Mouse (Mus musculus) CH12.LX (cell line): ENCODE results near the gene Spon2. TPM values are rescaled to one million over a fixed set of nuclear protein-coding genes. Genes with fewer than 3 reads are reported as not detected.

Source experiments
- DNase-seq: peaks from one replicate; pipeline ENCODE4 v3.0.0-alpha.2; 2013; ENCODE audit errors: extremely low read depth
- H3K27ac ChIP-seq: 2 replicates; pipeline ENCODE4 v1.5.1; 2012; ENCODE audit warnings: low read depth, mild to moderate bottlenecking, control low read depth, moderate library complexity; ENCODE audit not compliant: insufficient read depth
- H3K27me3 ChIP-seq: replicated peaks from 2 replicates; pipeline ENCODE3; 2012; ENCODE audit warnings: inconsistent platforms
- H3K36me3 ChIP-seq, 2 experiments: replicated peaks in 1 of 2; 2 replicates each; pipeline versions ENCODE3 to v1.6.1; 2012; ENCODE audit warnings: inconsistent platforms in 1 of 2, low read length in 1 of 2, mild to moderate bottlenecking in 1 of 2, mixed read lengths in 1 of 2, moderate library complexity in 1 of 2; ENCODE audit not compliant: control insufficient read depth in 1 of 2, insufficient read depth in 1 of 2
- H3K4me1 ChIP-seq, 2 experiments: 2 replicates each; pipeline ENCODE4 v1.6.1; 2012; ENCODE audit warnings: inconsistent platforms in 1 of 2, moderate library complexity in 1 of 2; ENCODE audit not compliant: insufficient read depth in 2 of 2, control insufficient read depth in 1 of 2
- H3K4me2 ChIP-seq: 2 replicates; pipeline ENCODE4 v1.6.1; 2012; ENCODE audit warnings: low read depth, mild to moderate bottlenecking, control low read depth; ENCODE audit not compliant: poor library complexity, insufficient read depth, severe bottlenecking
- H3K4me3 ChIP-seq, 3 experiments: fragments of 150-350 bp in 1 of 3; sonication (generic) in 1 of 3; replicated peaks in 1 of 3; 2 replicates each; pipeline versions ENCODE3 to v1.5.1; 2011 to 2012; ENCODE audit warnings: low read depth in 2 of 3, low read length in 2 of 3, mild to moderate bottlenecking in 2 of 3, moderate library complexity in 2 of 3, control low read depth in 1 of 3, improper control_type of control experiment in 1 of 3, inconsistent platforms in 1 of 3, mixed read lengths in 1 of 3; ENCODE audit not compliant: poor library complexity in 1 of 3
- H3K79me2 ChIP-seq: replicated peaks from 2 replicates; pipeline ENCODE4 v1.6.1; 2012; ENCODE audit warnings: mild to moderate bottlenecking, moderate library complexity; ENCODE audit not compliant: control insufficient read depth, poor library complexity, insufficient read depth, severe bottlenecking; ENCODE audit errors: extremely low read depth
- H3K9ac ChIP-seq: 2 replicates; pipeline ENCODE4 v1.6.1; 2012; ENCODE audit warnings: low read depth, mild to moderate bottlenecking, control low read depth, moderate library complexity; ENCODE audit not compliant: insufficient read depth
- H3K9me3 ChIP-seq: replicated peaks from 2 replicates; pipeline ENCODE3; 2012; ENCODE audit warnings: low read length, inconsistent platforms, mixed read lengths
- BHLHE40 ChIP-seq: IDR thresholded peaks from 2 replicates; pipeline ENCODE4 v1.6.1; 2011; ENCODE audit warnings: mild to moderate bottlenecking, low read depth, low read length, improper control_type of control experiment
- CTCF ChIP-seq, 2 experiments: IDR thresholded peaks in 1 of 2; conservative IDR thresholded peaks in 1 of 2; 2 replicates each; pipeline ENCODE4 v1.5.1; 2011 to 2012; ENCODE audit warnings: low read depth in 2 of 2, low read length in 2 of 2, improper control_type of control experiment in 1 of 2, inconsistent platforms in 1 of 2, mild to moderate bottlenecking in 1 of 2, moderate library complexity in 1 of 2
- E2F4 ChIP-seq: IDR thresholded peaks from 2 replicates; pipeline ENCODE4 v1.6.1; 2011; ENCODE audit warnings: low read depth, low read length, improper control_type of control experiment; ENCODE audit not compliant: insufficient replicate concordance
- ELF1 ChIP-seq: IDR thresholded peaks from 2 replicates; pipeline ENCODE4 v1.6.1; 2014; ENCODE audit warnings: low read depth, mild to moderate bottlenecking, inconsistent platforms, low read length, improper control_type of control experiment
- EP300 ChIP-seq: IDR thresholded peaks from 2 replicates; pipeline ENCODE4 v1.6.1; 2011; ENCODE audit warnings: low read length, improper control_type of control experiment
- ETS1 ChIP-seq: conservative IDR thresholded peaks from 2 replicates; pipeline ENCODE4 v1.6.1; 2012; ENCODE audit warnings: low read depth, mild to moderate bottlenecking, inconsistent platforms, low read length, improper control_type of control experiment, moderate library complexity
- HCFC1 ChIP-seq: IDR thresholded peaks from 2 replicates; pipeline ENCODE4 v1.6.1; 2012; ENCODE audit warnings: low read depth, mild to moderate bottlenecking, inconsistent platforms, low read length, improper control_type of control experiment
- JUND ChIP-seq: conservative IDR thresholded peaks from 2 replicates; pipeline ENCODE4 v1.6.1; 2011; ENCODE audit warnings: low read depth, low read length, improper control_type of control experiment
- KAT2A ChIP-seq: IDR thresholded peaks from 2 replicates; pipeline ENCODE4 v1.6.1; 2012; ENCODE audit warnings: low read length, improper control_type of control experiment, inconsistent platforms; ENCODE audit not compliant: insufficient replicate concordance
- MAZ ChIP-seq: IDR thresholded peaks from 2 replicates; pipeline ENCODE4 v1.6.1; 2012; ENCODE audit warnings: low read depth, mild to moderate bottlenecking, inconsistent platforms, low read length, improper control_type of control experiment, moderate library complexity
- MEF2A ChIP-seq: IDR thresholded peaks from 2 replicates; pipeline ENCODE4 v1.6.1; 2014; ENCODE audit warnings: low read depth, mild to moderate bottlenecking, inconsistent platforms, low read length, improper control_type of control experiment, borderline replicate concordance
- NELFE ChIP-seq: IDR thresholded peaks from 2 replicates; pipeline ENCODE4 v1.6.1; 2011; ENCODE audit warnings: low read depth, low read length, improper control_type of control experiment
- PAX5 ChIP-seq: IDR thresholded peaks from 2 replicates; pipeline ENCODE4 v1.6.1; 2012; ENCODE audit warnings: low read length, inconsistent platforms, mixed read lengths
- RAD21 ChIP-seq: IDR thresholded peaks from 2 replicates; pipeline ENCODE4 v1.6.1; 2011; ENCODE audit warnings: low read depth, mild to moderate bottlenecking, low read length, improper control_type of control experiment, moderate library complexity
- UBTF ChIP-seq: IDR thresholded peaks from 2 replicates; pipeline ENCODE4 v1.6.1; 2012; ENCODE audit warnings: low read depth, mild to moderate bottlenecking, inconsistent platforms, low read length, improper control_type of control experiment, moderate library complexity
- USF2 ChIP-seq: conservative IDR thresholded peaks from 2 replicates; pipeline ENCODE4 v1.6.1; 2011; ENCODE audit warnings: low read depth, low read length, improper control_type of control experiment
- ZC3H11A ChIP-seq: IDR thresholded peaks from 2 replicates; pipeline ENCODE4 v1.6.1; 2012; ENCODE audit warnings: low read depth, mild to moderate bottlenecking, inconsistent platforms, low read length, improper control_type of control experiment
- ZKSCAN1 ChIP-seq: IDR thresholded peaks from 2 replicates; pipeline ENCODE4 v1.6.1; 2012; ENCODE audit warnings: low read depth, inconsistent platforms, low read length, improper control_type of control experiment, borderline replicate concordance
- ZMIZ1 ChIP-seq: IDR thresholded peaks from 2 replicates; pipeline ENCODE4 v1.6.1; 2012; ENCODE audit warnings: low read depth, mild to moderate bottlenecking, inconsistent platforms, low read length, improper control_type of control experiment
- dilution Hi-C: fragments of 300-500 bp; cut with MboI; formaldehyde crosslinking; loops from 2 replicates; pipeline ENCODE4 v1.14.3; 2020; ENCODE audit warnings: low sequenced_read_pairs; ENCODE audit not compliant: extremely low pct_unique_long_range_greater_than_20kb, extremely low pct_ligation_motif_present
- in situ Hi-C: fragments of 300-500 bp; cut with MboI; formaldehyde crosslinking; loops from 3 replicates; pipeline ENCODE4 v1.14.3; 2019; ENCODE audit warnings: low sequenced_read_pairs, low pct_ligation_motif_present, low pct_unique_long_range_greater_than_20kb, mixed read lengths
- polyA plus RNA-seq: library from polyadenylated mRNA; unstranded; fragments of >175 nt; gene quantifications from 2 replicates; pipeline ENCODE4 v1.2.1, GENCODE M21; 2012; ENCODE audit warnings: low read depth; ENCODE audit not compliant: insufficient read length
- total RNA-seq, 2 experiments: library from RNA; depleted of rRNA; stranded (reverse); fragments of 300-350 nt in 1 of 2; fragments of >200 nt in 1 of 2; gene quantifications; 2 replicates each; pipeline ENCODE4 v1.2.3; 2012 to 2014

The Spon2 gene
- total and polyA plus RNA-seq, 3 experiments = not detected

- no peak overlapping the region for H3K9ac ChIP-seq
- TF ChIP-seq NELFE = no peak
- no peak for TF ChIP-seq UBTF
- no peak for TF ChIP-seq JUND
- TF ChIP-seq RAD21 = no peak
- no peak for TF ChIP-seq BHLHE40
- TF ChIP-seq ZKSCAN1 = no peak
- TF ChIP-seq USF2 = no peak
- dilution Hi-C loops (no loop called here), in situ Hi-C loops (no loop called here)
- no peaks in the 10 kb centered on the region for H3K79me2 ChIP-seq
- no peaks in the 10 kb centered on the region for H3K4me1 ChIP-seq
- no peak overlapping the region for H3K4me3 ChIP-seq
- H3K4me2 ChIP-seq = no peak overlapping the region
- H3K27ac ChIP-seq = no peak overlapping the region
- peaks cover 31% of the 10 kb centered on the region for H3K27me3 ChIP-seq
- DNase-seq = no peak
- no peaks in the 10 kb centered on the region for H3K36me3 ChIP-seq
- no peaks in the 10 kb centered on the region for H3K9me3 ChIP-seq
Observed at GRCm38 (mm10) chr5:33230285-33230684, 12.0 kb upstream of the Spon2 start.

- no peaks in the 10 kb centered on the region for H3K4me1 ChIP-seq
- H3K9ac ChIP-seq = no peak overlapping the region
- H3K9me3 ChIP-seq = no peaks in the 10 kb centered on the region
- no peak for TF ChIP-seq BHLHE40
- no peak for TF ChIP-seq E2F4
- TF ChIP-seq HCFC1 = no peak
- no peak for TF ChIP-seq UBTF
- TF ChIP-seq MAZ = no peak
- no peak for TF ChIP-seq NELFE
- TF ChIP-seq MEF2A = no peak
- no peak for TF ChIP-seq KAT2A
- dilution Hi-C loops = no loop called here
- H3K79me2 ChIP-seq = no peaks in the 10 kb centered on the region
- no peak for DNase-seq
- H3K27me3 ChIP-seq = peaks cover 36% of the 10 kb centered on the region
- no peak overlapping the region for H3K27ac ChIP-seq
- H3K4me3 ChIP-seq = no peak overlapping the region
- in situ Hi-C loops = no loop called here
- no peak overlapping the region for H3K4me2 ChIP-seq
- no peaks in the 10 kb centered on the region for H3K36me3 ChIP-seq
Observed at GRCm38 (mm10) chr5:33228428-33228827, 10.2 kb upstream of the Spon2 start.

- DNase-seq = no peak
- Histone ChIP-seq H3K79me2 (no peaks in the 10 kb centered on the region), H3K4me2 (no peak overlapping the region)
- TF ChIP-seq EP300 = no peak
- TF ChIP-seq E2F4 = no peak
- TF ChIP-seq CTCF (conservative IDR thresholded peaks at IDR 0.05 in 1 of 2, IDR thresholded peaks at IDR 0.05 in 1 of 2; ENCODE audit: low read depth in 2 of 2, low read length in 2 of 2) = no peak
- no peak for TF ChIP-seq ZMIZ1
- TF ChIP-seq PAX5 = no peak
- TF ChIP-seq ETS1 = no peak
- TF ChIP-seq ZC3H11A = no peak
- TF ChIP-seq ELF1 = no peak
- TF ChIP-seq, all 38 proteins: peak for 0
- Histone ChIP-seq H3K9me3 (no peaks in the 10 kb centered on the region), H3K4me1 (no peaks in the 10 kb centered on the region), H3K9ac (no peak overlapping the region), H3K27me3 (peaks cover 27% of the 10 kb centered on the region), H3K4me3 (no peak overlapping the region), H3K36me3 (no peaks in the 10 kb centered on the region), H3K27ac (no peak overlapping the region)
- in situ Hi-C loops = no loop called here
- dilution Hi-C loops = no loop called here
Observed at GRCm38 (mm10) chr5:33225673-33226072, 7.4 kb upstream of the Spon2 start.
